Comparison of ENCODE assay signal across 23 mouse cellular contexts in genomic region chr2:145384221-145384620, GRCm38 (mm10).
"Had no signal": no experiment of that assay in that cellular context is flagged by ENCODE, and none has a peak within 500 bp of the region (broad histone marks: within the 10 kb centered on the region; RNA-seq: fewer than 3 reads in every experiment).

No protein-coding gene starts in this region.

- H3K27me3 ChIP-seq: hindbrain, embryonic 13.5 days; hindbrain, embryonic 15.5 days; kidney, embryonic 15.5 days; limb, embryonic 13.5 days; limb, embryonic 15.5 days; liver, embryonic 12.5 days had no signal

- H3K4me3 ChIP-seq: hindbrain, embryonic 13.5 days; hindbrain, embryonic 15.5 days; kidney, embryonic 15.5 days; limb, embryonic 13.5 days; limb, embryonic 15.5 days; liver, embryonic 12.5 days had no signal

- H3K4me1 ChIP-seq: hindbrain, embryonic 13.5 days; kidney, embryonic 15.5 days had no signal

- H3K36me3 ChIP-seq: hindbrain, embryonic 13.5 days; hindbrain, embryonic 15.5 days; kidney, embryonic 15.5 days; limb, embryonic 13.5 days; limb, embryonic 15.5 days; liver, embryonic 12.5 days had no signal

- H3K9ac ChIP-seq: hindbrain, embryonic 13.5 days; hindbrain, embryonic 15.5 days; kidney, embryonic 15.5 days; limb, embryonic 13.5 days; limb, embryonic 15.5 days; liver, embryonic 12.5 days; liver, embryonic 14.5 days had no signal

- ATAC-seq: intestine, embryonic 16.5 days; liver, embryonic 12.5 days had no signal

- H3K4me2 ChIP-seq: heart, embryonic 11.5 days; hindbrain, embryonic 13.5 days; hindbrain, embryonic 15.5 days; kidney, embryonic 15.5 days; limb, embryonic 13.5 days; liver, embryonic 12.5 days had no signal

- H3K27ac ChIP-seq: hindbrain, embryonic 13.5 days; hindbrain, embryonic 15.5 days; hindbrain, postnatal 0 days; kidney, embryonic 15.5 days; kidney, postnatal 0 days; limb, embryonic 13.5 days; liver, embryonic 12.5 days; liver, embryonic 14.5 days had no signal

- DNase-seq: gastrocnemius, postnatal 36 days; heart, adult 18-20 months; heart, postnatal 10 days; heart, postnatal 36 days; kidney, adult 11 months; kidney, adult 2 months; kidney, adult 9 months; kidney, postnatal 14 days; kidney, postnatal 36 days; layer of hippocampus, adult 9-11 months; layer of hippocampus, postnatal 36 days; left cerebral cortex, postnatal 4 days had no signal

- H3K9me3 ChIP-seq: hindbrain, embryonic 13.5 days; hindbrain, embryonic 15.5 days; kidney, embryonic 15.5 days; limb, embryonic 13.5 days; limb, embryonic 15.5 days; liver, embryonic 12.5 days had no signal
